Mouse (Mus musculus) liver, embryonic 16.5 days (tissue): ENCODE results near the gene Cpm. TPM values are rescaled to one million over a fixed set of nuclear protein-coding genes. Genes with fewer than 3 reads are reported as not detected.
"Not testable (repeated sequence)": the region's sequence is repeated elsewhere in the genome, so short reads cannot be mapped to it uniquely, and the experiment has no call there.

Experiments
- ATAC-seq: fragments of 200-750 bp; cut with Nextera tagmentation; 2 replicates; pipeline ENCODE4 v1.8.0; 2017; ENCODE audit warnings: low read depth, mild to moderate bottlenecking, moderate number of reproducible peaks, moderate library complexity
- H3K27ac ChIP-seq: fragments of 300-500 bp; sonication (generic); 2 replicates; pipeline ENCODE4 v1.5.1; 2014; ENCODE audit warnings: mild to moderate bottlenecking, low read length
- H3K27me3 ChIP-seq: fragments of 300-500 bp; sonication (generic); 2 replicates; pipeline ENCODE4 v1.6.1; 2014; ENCODE audit warnings: low read depth, low read length, mixed read lengths; ENCODE audit not compliant: control insufficient read depth, insufficient read depth
- H3K36me3 ChIP-seq: fragments of 300-500 bp; sonication (generic); 2 replicates; pipeline ENCODE4 v1.6.1; 2014; ENCODE audit warnings: mild to moderate bottlenecking; ENCODE audit not compliant: control insufficient read depth, insufficient read depth
- H3K4me1 ChIP-seq: fragments of 300-500 bp; sonication (generic); 2 replicates; pipeline ENCODE4 v1.6.1; 2014; ENCODE audit warnings: low read depth, low read length, mixed read lengths; ENCODE audit not compliant: control insufficient read depth
- H3K4me2 ChIP-seq: fragments of 300-500 bp; sonication (generic); 2 replicates; pipeline ENCODE4 v1.6.1; 2014; ENCODE audit warnings: low read depth, low read length, mixed read lengths
- H3K4me3 ChIP-seq: fragments of 300-500 bp; sonication (generic); 2 replicates; pipeline ENCODE4 v1.5.1; 2014; ENCODE audit warnings: low read depth, mild to moderate bottlenecking, low read length
- H3K9ac ChIP-seq: fragments of 300-500 bp; sonication (generic); 2 replicates; pipeline ENCODE4 v1.6.1; 2014; ENCODE audit warnings: low read depth, low read length
- H3K9me3 ChIP-seq: fragments of 300-500 bp; sonication (generic); replicated peaks from 2 replicates; pipeline ENCODE4 v1.6.1; 2016; ENCODE audit warnings: low read length; ENCODE audit not compliant: control insufficient read depth
- WGBS: fragments of 180-500 bp; shearing (Covaris S2); extraction: QIAGEN DNeasy Blood & Tissue Kit; methylation state at CpG from one replicate; pipeline ENCODE4 v1.1.7; 2014; ENCODE audit not compliant: insufficient replicate concordance; 5-methylcytosine and 5-hydroxymethylcytosine counted together
- polyA plus RNA-seq: library from polyadenylated mRNA; unstranded; fragments of >200 nt; fragmentation: Nextera tagmentation; extraction: Ambion mirVana; gene quantifications from 2 replicates; pipeline ENCODE4 v1.2.1, GENCODE M21; 2015

The Cpm gene
- polyA plus RNA-seq, 1 experiment from 2014 or later = 61.6 TPM

- H3K36me3 ChIP-seq = no peaks in the 10 kb centered on the region
- 67% methylated on average over 10 of the region's 10 CpGs for WGBS
- H3K9ac ChIP-seq = no peak overlapping the region
- no peak overlapping the region for H3K27ac ChIP-seq
- H3K9me3 ChIP-seq = no peaks in the 10 kb centered on the region
- H3K27me3 ChIP-seq = no peaks in the 10 kb centered on the region
- no peak overlapping the region for H3K4me3 ChIP-seq
- H3K4me2 ChIP-seq = no peak overlapping the region
- no peak for ATAC-seq
- no peaks in the 10 kb centered on the region for H3K4me1 ChIP-seq
Observed at GRCm38 (mm10) chr10:117598266-117598950, 30.9 kb upstream of the Cpm start.

- not testable (repeated sequence) for H3K4me2 ChIP-seq, H3K9ac ChIP-seq, H3K27me3 ChIP-seq, H3K27ac ChIP-seq, H3K36me3 ChIP-seq, H3K4me3 ChIP-seq, H3K4me1 ChIP-seq, ATAC-seq, H3K9me3 ChIP-seq
- 64% methylated on average over 8 of the region's 8 CpGs for WGBS
Observed at GRCm38 (mm10) chr10:117598951-117599572, 30.2 kb upstream of the Cpm start.

GRCm38 (mm10) chr10:117601146-117602035 lies 27.9 kb upstream of the Cpm start:
- Histone ChIP-seq H3K4me1 (no peaks in the 10 kb centered on the region), H3K36me3 (no peaks in the 10 kb centered on the region), H3K9me3 (no peaks in the 10 kb centered on the region), H3K4me2 (no peak overlapping the region), H3K4me3 (no peak overlapping the region), H3K27me3 (no peaks in the 10 kb centered on the region), H3K9ac (no peak overlapping the region), H3K27ac (no peak overlapping the region)
- WGBS = 58% methylated on average over 8 of the region's 8 CpGs
- no peak for ATAC-seq

GRCm38 (mm10) chr10:117602325-117603129 lies 26.8 kb upstream of the Cpm start:
- WGBS = 56% methylated on average over 3 of the region's 3 CpGs
- no peak overlapping the region for H3K4me3 ChIP-seq

GRCm38 (mm10) chr10:117603130-117603833 lies 26.0 kb upstream of the Cpm start:
- no peaks in the 10 kb centered on the region for H3K9me3 ChIP-seq
- no peaks in the 10 kb centered on the region for H3K4me1 ChIP-seq
- 70% methylated on average over 8 of the region's 8 CpGs for WGBS
- H3K27ac ChIP-seq = no peak overlapping the region
- no peak overlapping the region for H3K4me3 ChIP-seq
- H3K9ac ChIP-seq = no peak overlapping the region
- ATAC-seq = no peak
- H3K27me3 ChIP-seq = no peaks in the 10 kb centered on the region
- H3K4me2 ChIP-seq = no peak overlapping the region
- no peaks in the 10 kb centered on the region for H3K36me3 ChIP-seq

More at GRCm38 (mm10) chr10:117602325-117603129, 26.8 kb upstream of the Cpm start:
- no peaks in the 10 kb centered on the region for H3K9me3 ChIP-seq
- H3K4me2 ChIP-seq = no peak overlapping the region
- no peaks in the 10 kb centered on the region for H3K4me1 ChIP-seq
- no peak for ATAC-seq
- H3K27me3 ChIP-seq = no peaks in the 10 kb centered on the region
- H3K9ac ChIP-seq = no peak overlapping the region
- H3K36me3 ChIP-seq = no peaks in the 10 kb centered on the region
- no peak overlapping the region for H3K27ac ChIP-seq

GRCm38 (mm10) chr10:117603834-117604623 lies 25.3 kb upstream of the Cpm start:
- H3K9me3 ChIP-seq = no peaks in the 10 kb centered on the region
- no peak overlapping the region for H3K4me3 ChIP-seq
- H3K27ac ChIP-seq = no peak overlapping the region
- WGBS = 71% methylated on average over 14 of the region's 14 CpGs
- no peaks in the 10 kb centered on the region for H3K27me3 ChIP-seq
- no peak overlapping the region for H3K9ac ChIP-seq
- H3K4me1 ChIP-seq = no peaks in the 10 kb centered on the region
- ATAC-seq = no peak
- H3K36me3 ChIP-seq = no peaks in the 10 kb centered on the region
- H3K4me2 ChIP-seq = no peak overlapping the region

GRCm38 (mm10) chr10:117604624-117605282 lies 24.5 kb upstream of the Cpm start:
- H3K27ac ChIP-seq = no peak overlapping the region
- no peak overlapping the region for H3K4me3 ChIP-seq
- WGBS = 70% methylated on average over 8 of the region's 8 CpGs
- H3K4me1 ChIP-seq = no peaks in the 10 kb centered on the region
- no peak for ATAC-seq
- no peaks in the 10 kb centered on the region for H3K36me3 ChIP-seq
- H3K27me3 ChIP-seq = no peaks in the 10 kb centered on the region
- no peak overlapping the region for H3K9ac ChIP-seq
- no peaks in the 10 kb centered on the region for H3K9me3 ChIP-seq
- no peak overlapping the region for H3K4me2 ChIP-seq
